Mouse (Mus musculus) ZHBTc4 (cell line): ENCODE results near the gene Sbno2.

ENCODE experiments used
- DNase-seq: peaks from one replicate; pipeline ENCODE4 v3.0.0-alpha.2; 2011; ENCODE audit warnings: low read depth, low spot score

Sbno2 gene

GRCm38 (mm10) chr10:80141786-80142529 is 36.6 kb upstream of the Sbno2 start:
- peak; percentile 99 for DNase-seq

GRCm38 (mm10) chr10:80141243-80141642 is 35.9 kb upstream of the Sbno2 start:
- peak; percentile 96 for DNase-seq

- DNase-seq: no peak
Measured at GRCm38 (mm10) chr10:80140666-80141035, 35.3 kb upstream of the Sbno2 start, which contains the start of gene Cbarp. Cbarp (minus strand) TSS chr10:80140835.

GRCm38 (mm10) chr10:80139975-80140665 is 34.7 kb upstream of the Sbno2 start:
- DNase-seq: no peak

- peak; percentile 75 for DNase-seq
Measured at GRCm38 (mm10) chr10:80139439-80139775, 34.0 kb upstream of the Sbno2 start.

- peak; percentile 74 for DNase-seq
Measured at GRCm38 (mm10) chr10:80138553-80139438, 33.4 kb upstream of the Sbno2 start, which contains the start of gene Atp5d. Atp5d (plus strand) TSS chr10:80138632.

GRCm38 (mm10) chr10:80137626-80138552 is 32.5 kb upstream of the Sbno2 start:
- no peak for DNase-seq

GRCm38 (mm10) chr10:80136952-80137625 is 31.7 kb upstream of the Sbno2 start:
- peak; percentile 57 for DNase-seq

- no peak for DNase-seq
Measured at GRCm38 (mm10) chr10:80136179-80136951, 31.0 kb upstream of the Sbno2 start.

- DNase-seq: no peak
Measured at GRCm38 (mm10) chr10:80135641-80136040, 30.3 kb upstream of the Sbno2 start.

- DNase-seq: no peak
Measured at GRCm38 (mm10) chr10:80135161-80135560, 29.8 kb upstream of the Sbno2 start.

GRCm38 (mm10) chr10:80134421-80134820 is 29.1 kb upstream of the Sbno2 start:
- no peak for DNase-seq

- no peak for DNase-seq
Measured at GRCm38 (mm10) chr10:80133226-80133849, 28.0 kb upstream of the Sbno2 start.

GRCm38 (mm10) chr10:80131952-80132350 is 26.6 kb upstream of the Sbno2 start:
- peak; percentile 45 for DNase-seq

GRCm38 (mm10) chr10:80131316-80131951 is 26.1 kb upstream of the Sbno2 start:
- peak; percentile 72 for DNase-seq

- DNase-seq: no peak
Measured at GRCm38 (mm10) chr10:80130403-80131031, 25.1 kb upstream of the Sbno2 start.

GRCm38 (mm10) chr10:80129846-80130245 is 24.5 kb upstream of the Sbno2 start:
- DNase-seq: no peak

GRCm38 (mm10) chr10:80127920-80128319 is 22.5 kb upstream of the Sbno2 start:
- no peak for DNase-seq
